Mouse (Mus musculus): ENCODE results near the gene Dnttip1. TPM values are rescaled to one million over a fixed set of nuclear protein-coding genes. Genes with fewer than 3 reads are reported as not detected.

The Dnttip1 gene
- total and polyA plus RNA-seq, 3 experiments = 20.6 to 59.9 TPM; not detected in 1

- TF ChIP-seq HCFC1 (IDR thresholded peaks at IDR 0.05; ENCODE audit: low read depth, low read length) (no peak), MAX (IDR thresholded peaks at IDR 0.05; ENCODE audit: low read length) (no peak), POLR2A (IDR thresholded peaks at IDR 0.05; ENCODE audit: control insufficient read depth in 1 of 2, insufficient read depth in 1 of 2, low read depth in 1 of 2, low read length in 2 of 2, poor library complexity in 1 of 2) (no peak), ELF1 (IDR thresholded peaks at IDR 0.05; ENCODE audit: low read depth, low read length) (no peak), CHD1 (IDR thresholded peaks at IDR 0.05; ENCODE audit: low read depth, low read length) (no peak), ZC3H11A (IDR thresholded peaks at IDR 0.05; ENCODE audit: low read depth, low read length) (no peak)
Measured at GRCm38 (mm10) chr2:164784869-164785420, 39.2 kb downstream of the Dnttip1 start (continued).

- peaks cover 3 to 9% of the 10 kb centered on the region in 2 experiments; a peak in 3 of 4 replicates for H3K4me1 ChIP-seq (ENCODE audit: control insufficient read depth in 1 of 2, insufficient read depth in 2 of 2, low read length in 2 of 2)
- no peaks in the 10 kb centered on the region for H3K9me3 ChIP-seq (replicated peaks; ENCODE audit: insufficient read depth, low read length)
- H3K79me2 ChIP-seq (ENCODE audit: control insufficient read depth, insufficient read depth, low read length, poor library complexity) = no peaks in the 10 kb centered on the region; the same call in 1 of the 2 replicates
- TF ChIP-seq POLR2A (IDR thresholded peaks at IDR 0.05; ENCODE audit: control insufficient read depth in 1 of 2, insufficient read depth in 1 of 2, low read depth in 1 of 2, low read length in 2 of 2, poor library complexity in 1 of 2) (peak in 1 of 2 experiments; percentile 39; a peak in 1 of 4 replicates), HCFC1 (IDR thresholded peaks at IDR 0.05; ENCODE audit: low read depth, low read length) (peak; percentile 55; the same call in 1 of the 2 replicates), POLR2AphosphoS2 (IDR thresholded peaks at IDR 0.05; ENCODE audit: low read length) (no peak), MAX (IDR thresholded peaks at IDR 0.05; ENCODE audit: low read length) (peak; percentile 44), SIN3A (IDR thresholded peaks at IDR 0.05; ENCODE audit: low read length) (peak; percentile 36), RCOR1 (IDR thresholded peaks at IDR 0.05; ENCODE audit: low read depth, low read length) (0 out of 2 replicates have a peak, but pooled peaks have one; percentile 24), TBP (IDR thresholded peaks at IDR 0.05; ENCODE audit: low read depth, low read length) (no peak), MAZ (IDR thresholded peaks at IDR 0.05; ENCODE audit: low read depth, low read length) (0 out of 2 replicates have a peak, but pooled peaks have one; percentile 48), ETS1 (IDR thresholded peaks at IDR 0.05; ENCODE audit: low read depth, low read length) (peak; percentile 35; the same call in 1 of the 2 replicates), UBTF (IDR thresholded peaks at IDR 0.05; ENCODE audit: borderline replicate concordance, insufficient read depth, low read depth, low read length) (0 out of 2 replicates have a peak, but pooled peaks have one; percentile 71), MYC (IDR thresholded peaks at IDR 0.05; ENCODE audit: low read depth, low read length) (no peak), CTCF (IDR thresholded peaks at IDR 0.05 in 2 of 3, conservative IDR thresholded peaks at IDR 0.05 in 1 of 3; ENCODE audit: control insufficient read depth in 1 of 3, insufficient read depth in 1 of 3, low read depth in 2 of 3, low read length in 3 of 3, poor library complexity in 1 of 3, severe bottlenecking in 1 of 3) (peak in 1 of 3 experiments; percentile 19; a peak in 2 of 6 replicates)
- no peaks in the 10 kb centered on the region for H3K27me3 ChIP-seq (ENCODE audit: control insufficient read depth in 1 of 2, insufficient read depth in 2 of 2, low read length in 2 of 2)
- DNase-seq (ENCODE audit: low read depth, low spot score) = peak; percentile 84
- H3K4me3 ChIP-seq (ENCODE audit: control insufficient read depth in 1 of 2, insufficient read depth in 1 of 2, low read depth in 2 of 2, low read length in 2 of 2) = peak within 1 kb of the TSS; percentile 63 to 88
- H3K9ac ChIP-seq (ENCODE audit: control insufficient read depth, low read depth, low read length, poor library complexity, severe bottlenecking) = peak within 1 kb of the TSS; percentile 66
- H3K36me3 ChIP-seq (ENCODE audit: control insufficient read depth in 1 of 2, insufficient read depth in 2 of 2, low read length in 2 of 2) = peaks cover 0 to 5% of the 10 kb centered on the region in 2 experiments; a peak in 1 of 4 replicates
- H3K27ac ChIP-seq (ENCODE audit: control insufficient read depth, low read depth, low read length) = peak within 1 kb of the TSS; percentile 13
Measured at GRCm38 (mm10) chr2:164785481-164786387, 40.0 kb downstream of the Dnttip1 start, which contains the start of gene Snx21. Gene Snx21, plus strand, starts transcription at chr2:164785823.

Data from MEL (cell line).